Mouse (Mus musculus) left cerebral cortex, adult 6 months (tissue): Measurements from ENCODE around the gene Rfx4. TPM values are rescaled to one million over a fixed set of nuclear protein-coding genes. Genes with fewer than 3 reads are reported as not detected.

Source experiments
- long read RNA-seq, 2 experiments: library from polyadenylated mRNA; unstranded; transcript quantifications; one replicate each; pipeline ENCODE4 v2.0.0; 2019 to 2020
- polyA plus RNA-seq: library from polyadenylated mRNA; unstranded; fragments of <200 nt; fragmentation: Nextera tagmentation; gene quantifications from 2 replicates; pipeline ENCODE4 v1.2.3, GENCODE M21; 2021

The Rfx4 gene
- polyA plus RNA-seq: 5.7 and 6.2 TPM in 2 replicates
- long read RNA-seq, experiment 1, transcript Rfx4-202 (18 exons, 3,534 nt): major isoform, 13 of 34 reads
- long read RNA-seq, experiment 1, partial matches to known transcripts: 16 of 34 reads
- long read RNA-seq, experiment 1, other reads (novel, unspliced or antisense): 5 of 34 reads
- long read RNA-seq, experiment 2, partial matches to known transcripts: 8 of 8 reads
- long read RNA-seq, experiment 2, other reads (novel, unspliced or antisense): 0 of 8 reads

DNA sequence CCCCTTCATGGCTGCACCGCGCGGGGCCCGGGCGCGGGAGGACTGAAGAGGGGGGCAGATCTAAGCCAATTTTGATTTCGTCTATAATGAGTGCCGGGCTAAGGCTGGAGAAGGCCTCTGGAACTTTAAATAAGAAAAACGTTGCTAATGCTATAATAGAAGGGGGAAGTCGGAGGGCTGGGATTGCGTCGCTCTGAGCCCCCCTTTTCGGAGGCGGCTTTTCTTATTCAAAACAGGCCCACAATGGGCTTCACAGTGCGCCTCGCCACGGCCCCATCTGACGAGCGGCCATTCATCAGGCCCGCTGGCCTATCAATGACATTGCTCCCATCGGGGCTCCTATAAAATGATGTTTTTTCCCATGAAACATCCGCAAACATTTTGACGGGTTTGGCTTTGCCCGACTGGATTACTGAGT lies at the start of gene Rfx4:
Gene Rfx4 (plus strand): TSS at position 277 of the 418 bp plus-strand sequence.

DNA sequence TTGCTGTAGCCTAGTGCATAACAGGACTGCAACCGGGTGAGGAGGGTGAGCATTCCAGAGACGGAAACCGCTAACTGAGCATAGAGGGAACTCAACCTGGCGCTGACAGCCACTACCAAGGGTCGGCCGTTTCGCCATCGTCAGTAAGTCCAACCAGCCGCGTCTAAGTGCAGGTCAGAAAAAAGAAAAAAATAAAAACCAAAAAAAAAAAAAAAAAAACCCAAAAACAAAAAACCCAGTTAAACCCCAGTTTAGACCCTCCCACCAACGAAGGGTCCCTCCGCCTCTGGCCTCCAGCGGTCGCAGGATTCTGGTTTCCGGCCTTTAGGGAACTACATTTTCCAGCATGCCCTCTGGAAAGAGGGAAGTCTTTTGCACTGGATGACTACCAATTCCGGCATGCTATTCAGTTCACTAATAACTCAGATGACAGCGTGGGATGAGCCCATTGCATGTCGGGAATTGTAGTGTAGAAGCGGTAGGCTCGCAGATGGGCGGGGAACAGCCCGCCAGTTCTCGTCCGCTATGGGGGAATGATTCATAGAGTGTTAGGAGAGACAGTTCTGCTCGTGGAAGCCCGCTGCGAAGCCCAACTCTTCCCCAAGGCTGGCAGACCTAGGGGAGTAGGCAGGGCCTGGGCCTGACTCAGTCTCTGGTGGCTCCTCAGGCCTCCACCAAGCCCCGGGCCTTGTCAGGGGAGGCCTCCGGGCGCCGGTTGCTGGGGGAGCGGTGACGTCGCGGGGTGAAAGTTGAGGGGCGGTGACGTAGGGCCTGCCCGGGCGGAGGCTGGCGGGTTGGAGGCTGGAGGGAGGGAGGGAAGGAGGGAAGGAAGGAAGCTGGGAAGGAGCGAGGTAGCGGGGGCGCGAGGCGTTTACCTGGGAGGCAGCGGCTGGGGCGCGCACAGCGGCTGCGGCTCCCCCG lies 161.2 kb downstream of the Rfx4 start, which contains the start of gene Ric8b:
Gene Ric8b (plus strand): TSS at position 807 of the 921 bp plus-strand sequence.

Other genes starting within 250 kb of the Rfx4 start
- 4.5 and 20.9 TPM in 2 replicates for gene Ckap4, start 222.0 kb upstream of the Rfx4 start, polyA plus RNA-seq
- 12.6 and 20.4 TPM in 2 replicates for gene Tcp11l2, start 179.4 kb upstream of the Rfx4 start, polyA plus RNA-seq
- gene Polr3b, start 133.8 kb upstream of the Rfx4 start, polyA plus RNA-seq: 3.7 and 4.5 TPM in 2 replicates
- gene Ric8b, start 161.6 kb downstream of the Rfx4 start, polyA plus RNA-seq: 13.4 and 16.8 TPM in 2 replicates